Mouse (Mus musculus) urinary bladder, postnatal 25 days (tissue): ENCODE measurements around the gene Adh6a.

Experiments
- DNase-seq: peaks from one replicate; pipeline ENCODE4 v3.0.0; 2022; ENCODE audit warnings: low spot score

Adh6a gene

GRCm38 (mm10) chr3:138312965-138313364, at the start of gene Adh6a:
Gene Adh6a (plus strand): TSS chr3:138313286.
- no peak for DNase-seq

GRCm38 (mm10) chr3:138264648-138265047, 48.4 kb upstream of the Adh6a start:
- no peak for DNase-seq

- DNase-seq, result no peak
Measured at GRCm38 (mm10) chr3:138270507-138270906, 42.6 kb upstream of the Adh6a start.

GRCm38 (mm10) chr3:138271297-138271696, 41.8 kb upstream of the Adh6a start:
- no peak for DNase-seq

GRCm38 (mm10) chr3:138273080-138273479, 40.0 kb upstream of the Adh6a start:
- no peak for DNase-seq

GRCm38 (mm10) chr3:138275100-138275499, 38.0 kb upstream of the Adh6a start:
- DNase-seq, result no peak

GRCm38 (mm10) chr3:138282556-138282955, 30.5 kb upstream of the Adh6a start:
- no peak for DNase-seq

- no peak for DNase-seq
Measured at GRCm38 (mm10) chr3:138283831-138284230, 29.3 kb upstream of the Adh6a start.

GRCm38 (mm10) chr3:138285986-138286385, 27.1 kb upstream of the Adh6a start:
- DNase-seq, result no peak

- no peak for DNase-seq
Measured at GRCm38 (mm10) chr3:138287686-138288085, 25.4 kb upstream of the Adh6a start.

- DNase-seq, result no peak
Measured at GRCm38 (mm10) chr3:138290672-138291071, 22.4 kb upstream of the Adh6a start.

GRCm38 (mm10) chr3:138291529-138292117, 21.5 kb upstream of the Adh6a start:
- no peak for DNase-seq

GRCm38 (mm10) chr3:138293298-138293895, 19.7 kb upstream of the Adh6a start:
- DNase-seq, result no peak

GRCm38 (mm10) chr3:138300130-138300529, 13.0 kb upstream of the Adh6a start:
- DNase-seq, result no peak

- no peak for DNase-seq
Measured at GRCm38 (mm10) chr3:138302676-138303075, 10.4 kb upstream of the Adh6a start.

GRCm38 (mm10) chr3:138303771-138304488, 9.2 kb upstream of the Adh6a start:
- no peak for DNase-seq

GRCm38 (mm10) chr3:138304489-138304871, 8.6 kb upstream of the Adh6a start:
- no peak for DNase-seq

GRCm38 (mm10) chr3:138305486-138306289, 7.4 kb upstream of the Adh6a start:
- no peak for DNase-seq

- no peak for DNase-seq
Measured at GRCm38 (mm10) chr3:138306290-138306683, 6.8 kb upstream of the Adh6a start.

- no peak for DNase-seq
Measured at GRCm38 (mm10) chr3:138309910-138310309, 3.2 kb upstream of the Adh6a start.

- no peak for DNase-seq
Measured at GRCm38 (mm10) chr3:138311015-138311414, 2.1 kb upstream of the Adh6a start.

GRCm38 (mm10) chr3:138316908-138317472, 3.9 kb downstream of the Adh6a start:
- no peak for DNase-seq
